Mouse (Mus musculus) embryonic facial prominence, embryonic 15.5 days (tissue): ENCODE measurements at regions not wholly inside any gene's neighbourhood (a gene's known extent, or its start where the extent isn't known, plus 50 kb on each side); places are given as distances from the start of the nearest gene placed in this dataset.

Experiments used
- ATAC-seq: fragments of 200-750 bp; cut with Nextera tagmentation; 2 replicates; pipeline ENCODE4 v1.8.0; 2017; ENCODE audit warnings: low read depth, moderate TSS enrichment; ENCODE audit not compliant: insufficient number of reproducible peaks, low FRiP score, low TSS enrichment
- H3K27ac ChIP-seq: fragments of 300-500 bp; sonication (generic); replicated peaks from 2 replicates; pipeline ENCODE4 v1.5.1; 2015; ENCODE audit warnings: mild to moderate bottlenecking, inconsistent platforms
- H3K27me3 ChIP-seq: fragments of 300-500 bp; sonication (generic); 2 replicates; pipeline ENCODE4 v1.6.1; 2015; ENCODE audit warnings: inconsistent platforms
- H3K36me3 ChIP-seq: fragments of 300-500 bp; sonication (generic); 2 replicates; pipeline ENCODE4 v1.6.1; 2015; ENCODE audit warnings: mild to moderate bottlenecking, inconsistent platforms
- H3K4me1 ChIP-seq: fragments of 300-500 bp; sonication (generic); 2 replicates; pipeline ENCODE4 v1.6.1; 2015; ENCODE audit warnings: inconsistent platforms
- H3K4me2 ChIP-seq: fragments of 300-500 bp; sonication (generic); replicated peaks from 2 replicates; pipeline ENCODE4 v1.6.1; 2015; ENCODE audit warnings: mild to moderate bottlenecking, inconsistent platforms
- H3K4me3 ChIP-seq: fragments of 300-500 bp; sonication (generic); replicated peaks from 2 replicates; pipeline ENCODE4 v1.5.1; 2015; ENCODE audit warnings: mild to moderate bottlenecking, inconsistent platforms
- H3K9ac ChIP-seq: fragments of 300-500 bp; sonication (generic); 2 replicates; pipeline ENCODE4 v1.6.1; 2015; ENCODE audit warnings: inconsistent platforms
- H3K9me3 ChIP-seq: fragments of 300-500 bp; sonication (generic); replicated peaks from 2 replicates; pipeline ENCODE4 v1.6.1; 2016; ENCODE audit warnings: inconsistent platforms
- WGBS: fragments of 180-500 bp; shearing (Covaris S2); methylation state at CpG from one replicate; pipeline ENCODE4 v1.1.7; 2015; 5-methylcytosine and 5-hydroxymethylcytosine counted together

GRCm38 (mm10) chr14:25032899-25033298 is 426.1 kb upstream of the Zmiz1 start:
- Histone ChIP-seq H3K4me3 (no peak overlapping the region), H3K4me1 (peaks cover 22% of the 10 kb centered on the region), H3K27me3 (no peaks in the 10 kb centered on the region), H3K9ac (no peak overlapping the region), H3K4me2 (no peak overlapping the region), H3K9me3 (no peaks in the 10 kb centered on the region), H3K27ac (peak overlapping the region; percentile 74), H3K36me3 (no peaks in the 10 kb centered on the region)
- no peak for ATAC-seq
- 90% methylated on average over 2 of the region's 2 CpGs for WGBS

DNA sequence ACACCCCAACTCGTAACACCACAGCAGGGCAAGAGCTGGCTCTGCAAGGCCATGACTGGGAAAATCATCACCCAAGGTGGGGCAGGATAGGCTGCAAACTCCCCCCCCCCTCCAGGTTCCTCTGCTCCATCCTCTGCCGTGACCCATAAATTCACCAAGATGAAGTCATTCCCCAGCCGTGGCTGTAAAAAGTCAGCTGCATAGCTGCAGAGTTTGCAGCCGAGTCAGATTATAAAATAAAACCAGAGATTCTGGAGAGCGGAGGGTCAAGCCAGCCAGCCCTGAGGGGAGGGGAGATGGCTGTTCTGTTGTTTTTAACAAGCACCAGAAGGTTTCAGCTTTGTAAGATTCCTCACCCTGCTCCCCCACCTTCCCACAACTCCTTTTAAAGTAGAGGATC is 416.7 kb upstream of the Zmiz1 start:
- Histone ChIP-seq H3K27me3 (no peaks in the 10 kb centered on the region), H3K4me1 (peaks cover 36% of the 10 kb centered on the region), H3K9me3 (no peaks in the 10 kb centered on the region), H3K4me2 (no peak overlapping the region), H3K36me3 (no peaks in the 10 kb centered on the region), H3K4me3 (no peak overlapping the region), H3K27ac (peak overlapping the region; percentile 75), H3K9ac (no peak overlapping the region)
- WGBS: 11% methylated on average over 5 of the region's 5 CpGs
- peak; percentile 40; the same call in 1 of the 2 replicates for ATAC-seq

DNA sequence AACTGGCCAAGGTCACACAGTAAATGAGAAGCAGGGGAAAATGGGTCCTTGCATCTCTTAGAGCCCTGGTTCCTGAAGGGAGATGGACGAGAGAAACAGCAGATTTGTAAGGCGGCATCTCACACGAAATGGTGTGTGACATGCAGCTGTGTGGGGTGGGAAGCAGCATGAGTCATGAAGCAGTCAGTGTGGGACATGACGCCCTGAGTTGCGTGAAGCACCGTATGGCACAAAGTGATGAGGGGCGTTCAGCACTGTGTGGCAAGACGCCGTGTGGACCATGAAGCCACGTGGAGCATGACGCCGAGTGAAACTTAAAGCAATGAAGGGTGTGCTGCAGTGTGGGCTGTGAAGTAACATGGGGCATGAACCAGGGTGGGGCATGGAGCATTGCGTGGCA is 414.9 kb upstream of the Zmiz1 start:
- H3K27ac ChIP-seq: peak overlapping the region; percentile 52; the same call in 1 of the 2 replicates
- no peaks in the 10 kb centered on the region for H3K27me3 ChIP-seq
- no peak overlapping the region for H3K4me2 ChIP-seq
- H3K4me3 ChIP-seq: no peak overlapping the region
- no peak overlapping the region for H3K9ac ChIP-seq
- no peaks in the 10 kb centered on the region for H3K36me3 ChIP-seq
- peaks cover 36% of the 10 kb centered on the region for H3K4me1 ChIP-seq
- ATAC-seq: no peak
- no peaks in the 10 kb centered on the region for H3K9me3 ChIP-seq
- WGBS: 87% methylated on average over 13 of the region's 13 CpGs

GRCm38 (mm10) chr14:25044867-25045266 is 414.1 kb upstream of the Zmiz1 start:
- Histone ChIP-seq H3K9me3 (no peaks in the 10 kb centered on the region), H3K27ac (peak overlapping the region; percentile 63), H3K36me3 (no peaks in the 10 kb centered on the region), H3K9ac (no peak overlapping the region), H3K4me2 (no peak overlapping the region), H3K27me3 (no peaks in the 10 kb centered on the region), H3K4me1 (peaks cover 36% of the 10 kb centered on the region), H3K4me3 (no peak overlapping the region)
- WGBS: 25% methylated on average over 7 of the region's 7 CpGs
- ATAC-seq: no peak

DNA sequence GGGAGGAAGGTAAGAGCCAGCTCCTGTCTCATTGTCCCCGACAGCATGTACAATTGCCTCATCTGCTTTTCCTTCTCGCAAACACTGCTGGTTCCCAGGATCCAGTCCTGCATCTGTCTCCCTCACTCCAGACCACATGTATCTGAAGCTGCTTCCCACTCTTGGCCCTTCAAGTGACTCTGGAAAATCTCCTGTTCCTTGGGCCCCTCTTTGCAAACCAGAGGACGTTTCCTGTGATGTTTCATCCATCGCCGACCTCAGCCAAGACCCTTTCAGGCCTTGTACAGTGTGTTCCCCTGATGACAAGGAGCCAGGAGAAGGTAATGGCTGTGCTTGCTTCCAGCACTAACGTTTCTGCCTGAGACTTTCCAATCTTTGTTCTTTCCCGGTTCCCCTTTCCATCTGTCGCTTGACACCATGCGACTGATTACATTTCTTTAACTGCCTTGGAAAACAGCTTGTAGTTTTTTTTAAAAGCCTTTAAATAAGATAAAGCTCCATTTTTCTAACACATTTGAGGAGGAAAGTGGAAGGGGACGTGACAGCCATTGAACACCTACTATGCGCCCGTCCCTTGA is 408.2 kb upstream of the Zmiz1 start:
- no peaks in the 10 kb centered on the region for H3K36me3 ChIP-seq
- H3K9me3 ChIP-seq: no peaks in the 10 kb centered on the region
- H3K27me3 ChIP-seq: no peaks in the 10 kb centered on the region
- H3K9ac ChIP-seq: no peak overlapping the region
- WGBS: 56% methylated on average over 12 of the region's 12 CpGs
- H3K4me1 ChIP-seq: peaks cover 18% of the 10 kb centered on the region
- peak overlapping the region; percentile 69; the same call in 1 of the 2 replicates for H3K27ac ChIP-seq
- no peak overlapping the region for H3K4me3 ChIP-seq
- ATAC-seq: no peak
- H3K4me2 ChIP-seq: no peak overlapping the region

DNA sequence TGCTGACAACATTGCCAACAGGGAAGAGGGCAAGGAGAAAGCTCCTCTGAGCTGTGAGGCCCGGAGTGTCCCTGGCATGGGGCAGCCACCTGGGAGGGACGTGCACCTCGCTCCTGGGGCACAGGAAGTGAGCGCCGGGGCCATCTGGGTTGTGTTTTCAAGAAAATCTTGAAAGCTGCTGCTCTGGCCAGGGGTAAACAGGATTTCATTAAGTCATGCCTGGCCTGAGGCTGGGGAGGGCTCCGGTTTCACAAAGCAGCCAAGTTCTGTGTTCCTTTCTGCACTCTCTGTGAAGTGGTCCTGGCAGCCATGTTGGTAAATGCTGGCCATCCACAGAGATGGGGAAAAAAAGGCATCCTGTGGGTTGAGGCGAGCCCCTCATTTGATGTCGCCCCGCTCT is 406.8 kb upstream of the Zmiz1 start:
- 27% methylated on average over 9 of the region's 9 CpGs for WGBS
- H3K4me1 ChIP-seq: peaks cover 18% of the 10 kb centered on the region
- peak overlapping the region; percentile 69; the same call in 1 of the 2 replicates for H3K27ac ChIP-seq
- H3K36me3 ChIP-seq: no peaks in the 10 kb centered on the region
- H3K27me3 ChIP-seq: no peaks in the 10 kb centered on the region
- H3K4me2 ChIP-seq: no peak overlapping the region
- no peak overlapping the region for H3K4me3 ChIP-seq
- peak; percentile 51; the same call in 1 of the 2 replicates for ATAC-seq
- no peak overlapping the region for H3K9ac ChIP-seq
- no peaks in the 10 kb centered on the region for H3K9me3 ChIP-seq

DNA sequence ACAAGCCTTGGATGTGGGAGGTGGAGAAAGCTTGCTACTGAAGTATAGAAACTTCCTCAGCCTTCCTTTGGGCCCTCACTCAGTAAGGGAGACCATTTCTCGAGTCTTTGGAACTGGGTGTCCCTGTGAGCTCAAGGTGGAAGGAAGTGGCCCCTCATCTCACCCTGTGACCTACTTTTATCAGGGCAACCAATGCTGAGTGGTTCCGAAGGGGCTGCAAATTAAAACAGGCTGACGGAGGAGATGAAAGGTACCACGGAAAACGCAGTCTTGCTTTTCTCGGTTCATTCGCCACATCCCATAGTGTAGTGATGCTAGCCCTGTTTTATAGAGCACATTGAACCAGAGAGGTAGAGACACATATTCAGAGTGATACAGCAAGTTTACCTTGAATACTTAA is 399.6 kb upstream of the Zmiz1 start:
- no peaks in the 10 kb centered on the region for H3K36me3 ChIP-seq
- H3K9ac ChIP-seq: no peak overlapping the region
- H3K9me3 ChIP-seq: no peaks in the 10 kb centered on the region
- 64% methylated on average over 7 of the region's 7 CpGs for WGBS
- no peak overlapping the region for H3K4me2 ChIP-seq
- H3K4me3 ChIP-seq: no peak overlapping the region
- H3K4me1 ChIP-seq: peaks cover 14% of the 10 kb centered on the region
- ATAC-seq: no peak
- H3K27me3 ChIP-seq: no peaks in the 10 kb centered on the region
- H3K27ac ChIP-seq: no peak overlapping the region

- Histone ChIP-seq H3K4me3 (no peak overlapping the region), H3K27me3 (no peaks in the 10 kb centered on the region), H3K36me3 (no peaks in the 10 kb centered on the region), H3K4me2 (no peak overlapping the region), H3K9me3 (no peaks in the 10 kb centered on the region), H3K4me1 (peaks cover 23% of the 10 kb centered on the region), H3K27ac (no peak overlapping the region), H3K9ac (no peak overlapping the region)
- no peak for ATAC-seq
- 83% methylated on average over 7 of the region's 7 CpGs for WGBS
These were observed 398.7 kb upstream of the Zmiz1 start for GRCm38 (mm10) chr14:25060285-25060684.

DNA sequence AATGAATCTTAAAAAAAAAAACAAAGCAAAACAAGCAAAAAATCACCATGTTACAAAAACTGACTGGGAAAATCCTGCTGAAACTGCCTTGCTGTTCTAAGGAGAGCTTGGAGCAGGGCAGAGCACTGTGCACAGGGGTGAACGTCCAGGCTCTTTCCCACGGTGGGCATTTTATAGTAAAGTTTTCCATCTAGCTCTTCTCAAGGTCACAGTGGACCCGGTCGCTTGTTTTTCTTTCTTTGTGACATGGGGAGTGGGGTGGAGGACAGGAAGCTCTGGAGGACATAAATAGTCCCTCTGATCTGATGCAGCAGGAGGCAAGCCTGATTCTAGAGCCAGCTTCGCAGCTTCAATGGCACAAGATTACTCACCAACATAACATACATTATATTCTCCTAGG is 395.9 kb upstream of the Zmiz1 start:
- Histone ChIP-seq H3K27ac (no peak overlapping the region), H3K4me1 (peaks cover 44% of the 10 kb centered on the region), H3K36me3 (no peaks in the 10 kb centered on the region), H3K9me3 (no peaks in the 10 kb centered on the region), H3K4me3 (no peak overlapping the region), H3K4me2 (no peak overlapping the region), H3K27me3 (0 out of 2 replicates have a peak, but pooled peaks cover 3% of the 10 kb centered on the region), H3K9ac (no peak overlapping the region)
- WGBS: 48% methylated on average over 5 of the region's 5 CpGs
- ATAC-seq: no peak

DNA sequence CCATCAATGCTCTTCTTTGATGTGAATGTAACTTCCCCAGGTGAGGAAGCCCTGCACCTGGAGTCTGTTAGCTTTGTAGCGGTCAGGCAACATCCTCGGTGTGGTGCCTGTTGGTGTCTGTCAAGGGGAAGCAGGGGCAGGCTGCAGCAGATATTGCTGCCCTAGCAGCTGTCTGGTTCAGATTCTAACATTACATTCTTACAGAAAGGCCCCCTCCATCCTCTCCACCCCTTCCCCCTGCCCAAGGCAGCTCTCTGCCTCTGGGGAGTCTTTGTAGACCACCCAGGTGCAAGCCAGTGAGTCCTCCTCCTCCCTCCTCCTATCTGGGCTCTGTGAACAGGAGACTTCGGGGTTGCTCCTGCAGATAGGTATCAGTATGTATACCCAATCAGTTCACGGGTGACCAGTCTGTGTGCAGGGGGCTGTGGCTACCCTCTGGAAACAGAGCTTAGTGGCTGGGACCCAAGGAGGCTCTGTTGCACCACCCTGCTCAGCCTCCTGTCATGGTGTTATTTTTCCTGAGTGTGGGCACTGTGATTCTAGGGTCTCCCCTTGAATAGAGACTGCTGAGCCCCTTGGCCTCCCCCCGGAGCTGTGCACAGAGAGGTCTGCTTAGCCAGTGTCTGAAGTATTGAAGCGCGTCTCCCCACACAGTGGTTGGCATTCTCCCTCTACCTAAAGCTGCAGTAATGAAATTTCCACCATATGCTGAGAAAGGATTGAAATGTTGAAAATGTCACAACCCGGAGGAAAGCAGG is 394.6 kb upstream of the Zmiz1 start:
- H3K4me3 ChIP-seq: no peak overlapping the region
- 26% methylated on average over 8 of the region's 8 CpGs for WGBS
- ATAC-seq: no peak
- H3K4me1 ChIP-seq: peaks cover 50% of the 10 kb centered on the region
- no peak overlapping the region for H3K27ac ChIP-seq
- 0 out of 2 replicates have a peak, but pooled peaks cover 3% of the 10 kb centered on the region for H3K27me3 ChIP-seq
- no peaks in the 10 kb centered on the region for H3K36me3 ChIP-seq
- no peak overlapping the region for H3K9ac ChIP-seq
- H3K9me3 ChIP-seq: no peaks in the 10 kb centered on the region
- no peak overlapping the region for H3K4me2 ChIP-seq

DNA sequence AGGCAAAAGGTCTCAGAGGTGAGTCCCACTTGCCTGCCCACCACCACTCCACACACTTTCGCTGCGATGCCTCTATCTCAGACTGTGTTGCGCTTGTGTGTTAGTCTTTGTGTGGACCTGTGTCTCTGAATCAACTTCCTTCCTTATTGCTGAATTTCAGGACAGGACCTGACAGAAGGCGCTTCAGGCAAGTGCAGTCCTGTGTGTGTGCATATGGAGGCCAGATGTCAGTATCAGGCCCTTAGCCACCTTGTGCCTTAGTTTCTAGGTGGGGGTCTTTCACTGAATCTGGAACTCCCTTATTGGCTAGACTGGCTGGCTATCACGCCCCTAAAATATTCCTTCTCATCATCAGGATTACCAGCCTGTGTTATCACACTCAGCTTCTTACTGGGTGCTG is 391.6 kb upstream of the Zmiz1 start:
- H3K4me1 ChIP-seq: peaks cover 50% of the 10 kb centered on the region
- WGBS: 62% methylated on average over 5 of the region's 5 CpGs
- H3K36me3 ChIP-seq: no peaks in the 10 kb centered on the region
- no peak overlapping the region for H3K27ac ChIP-seq
- no peak overlapping the region for H3K9ac ChIP-seq
- H3K9me3 ChIP-seq: no peaks in the 10 kb centered on the region
- H3K4me2 ChIP-seq: no peak overlapping the region
- H3K27me3 ChIP-seq: 0 out of 2 replicates have a peak, but pooled peaks cover 3% of the 10 kb centered on the region
- ATAC-seq: no peak
- no peak overlapping the region for H3K4me3 ChIP-seq
